35 mouse cellular contexts compared by ENCODE assay signal in genomic region chr14:20245318-20245717, GRCm38 (mm10). TPM values are rescaled to one million over a fixed set of nuclear protein-coding genes. Genes with fewer than 3 reads are reported as not detected.
DNase-seq lines count a peak whose midpoint lies in the region; ATAC-seq and TF ChIP-seq lines count a peak whose summit lies in the region.
"Had no signal": no experiment of that assay in that cellular context is flagged by ENCODE, and none has a peak within 500 bp of the region (broad histone marks: within the 10 kb centered on the region; RNA-seq: fewer than 3 reads in every experiment).

No protein-coding gene starts in this region.

- peaks cover 4% of the 10 kb centered on the region; the same call in 1 of the 2 replicates for H3K9me3 ChIP-seq in forebrain, embryonic 10.5 days
- H3K9me3 ChIP-seq in forebrain, embryonic 12.5 days, result 0 out of 2 replicates have a peak, but pooled peaks cover 6% of the 10 kb centered on the region
- H3K9me3 ChIP-seq in intestine, embryonic 15.5 days, result no peaks in the 10 kb centered on the region
- H3K9me3 ChIP-seq in intestine, postnatal 0 days (ENCODE audit: control insufficient read depth), result no peaks in the 10 kb centered on the region
- H3K9me3 ChIP-seq: embryonic facial prominence, embryonic 10.5 days; G1E; hindbrain, embryonic 12.5 days; neural tube, embryonic 15.5 days had no signal

- 0 out of 2 replicates have a peak overlapping the region, but pooled peaks have one; percentile 8 for H3K27ac ChIP-seq in forebrain, embryonic 10.5 days
- no peak overlapping the region for H3K27ac ChIP-seq in forebrain, embryonic 12.5 days
- no peak overlapping the region for H3K27ac ChIP-seq in intestine, embryonic 15.5 days
- H3K27ac ChIP-seq in intestine, postnatal 0 days (ENCODE audit: low read depth, low read length), result no peak overlapping the region
- H3K27ac ChIP-seq: embryonic facial prominence, embryonic 10.5 days; hindbrain, embryonic 12.5 days; layer of hippocampus, adult 2 months; neural tube, embryonic 15.5 days had no signal

- 80% methylated on average over 2 of the region's 2 CpGs for WGBS in forebrain, embryonic 10.5 days
- 74% methylated on average over 2 of the region's 2 CpGs for WGBS in forebrain, embryonic 12.5 days
- 43% methylated on average over 2 of the region's 2 CpGs for WGBS in intestine, embryonic 15.5 days
- WGBS in intestine, postnatal 0 days, result 25% methylated on average over 2 of the region's 2 CpGs

- peaks cover 10% of the 10 kb centered on the region for H3K4me1 ChIP-seq in forebrain, embryonic 10.5 days
- peaks cover 5% of the 10 kb centered on the region; the same call in 1 of the 2 replicates for H3K4me1 ChIP-seq in forebrain, embryonic 12.5 days
- no peaks in the 10 kb centered on the region for H3K4me1 ChIP-seq in intestine, embryonic 15.5 days (replicated peaks)
- no peaks in the 10 kb centered on the region for H3K4me1 ChIP-seq in intestine, postnatal 0 days (replicated peaks; ENCODE audit: control insufficient read depth, insufficient read depth, low read length)

- DNase-seq in forebrain, embryonic 10.5 days (ENCODE audit: extremely low spot score, low spot score), result no peak
- peak; percentile 24 for DNase-seq in gastrocnemius, postnatal 10 days
- peak; percentile 62 for DNase-seq in testis, postnatal 10 days (ENCODE audit: low spot score)
- no peak for DNase-seq in kidney, postnatal 14 days
- DNase-seq: adrenal gland, adult 8-10 months; cerebellum, adult 11 months; cerebellum, adult 9-11 months; forebrain, postnatal 0 days; kidney, adult 2 months; lung, adult 18-20 months; lung, postnatal 10 days; retina, postnatal 1 day; right cerebral cortex, postnatal 25 days; thymus, postnatal 25 days had no signal

- no peak overlapping the region for H3K4me3 ChIP-seq in forebrain, embryonic 10.5 days
- H3K4me3 ChIP-seq in forebrain, embryonic 12.5 days (replicated peaks), result no peak overlapping the region
- H3K4me3 ChIP-seq in intestine, embryonic 15.5 days (replicated peaks), result no peak overlapping the region
- no peak overlapping the region for H3K4me3 ChIP-seq in intestine, postnatal 0 days (ENCODE audit: low read depth, low read length)
- H3K4me3 ChIP-seq: embryonic facial prominence, embryonic 10.5 days; hindbrain, embryonic 12.5 days; layer of hippocampus, adult 2 months; neural tube, embryonic 15.5 days had no signal

- no peak overlapping the region for H3K9ac ChIP-seq in forebrain, embryonic 12.5 days
- H3K9ac ChIP-seq in intestine, embryonic 15.5 days, result no peak overlapping the region
- no peak overlapping the region for H3K9ac ChIP-seq in intestine, postnatal 0 days (ENCODE audit: low read depth, low read length)
- H3K9ac ChIP-seq: forebrain, postnatal 0 days; hindbrain, embryonic 12.5 days; neural tube, embryonic 15.5 days had no signal

- TF ChIP-seq CTCF in intestine, postnatal 0 days (IDR thresholded peaks at IDR 0.05; ENCODE audit: low read depth), result no peak

- no peak overlapping the region for H3K4me2 ChIP-seq in forebrain, embryonic 12.5 days
- no peak overlapping the region for H3K4me2 ChIP-seq in intestine, embryonic 15.5 days (replicated peaks)
- H3K4me2 ChIP-seq in intestine, postnatal 0 days (replicated peaks; ENCODE audit: low read depth), result no peak overlapping the region
- H3K4me2 ChIP-seq: hindbrain, embryonic 12.5 days; liver, embryonic 11.5 days; midbrain, embryonic 11.5 days; neural tube, embryonic 15.5 days had no signal

- no peaks in the 10 kb centered on the region for H3K36me3 ChIP-seq in forebrain, embryonic 10.5 days (replicated peaks)
- H3K36me3 ChIP-seq in forebrain, embryonic 12.5 days (replicated peaks), result no peaks in the 10 kb centered on the region
- H3K36me3 ChIP-seq in intestine, embryonic 15.5 days, result no peaks in the 10 kb centered on the region
- H3K36me3 ChIP-seq in intestine, postnatal 0 days (ENCODE audit: control insufficient read depth, insufficient read depth), result no peaks in the 10 kb centered on the region
- H3K36me3 ChIP-seq: embryonic facial prominence, embryonic 10.5 days; G1E; hindbrain, embryonic 12.5 days; neural tube, embryonic 15.5 days had no signal

- no peak for ATAC-seq in forebrain, embryonic 12.5 days (ENCODE audit: low FRiP score)
- peak; percentile 23; the same call in 1 of the 2 replicates for ATAC-seq in intestine, embryonic 15.5 days
- no peak for ATAC-seq in intestine, postnatal 0 days
- ATAC-seq: forebrain, postnatal 0 days; Patski had no signal

- H3K27me3 ChIP-seq in forebrain, embryonic 10.5 days (ENCODE audit: poor library complexity, severe bottlenecking), result no peaks in the 10 kb centered on the region
- no peaks in the 10 kb centered on the region; the same call in 1 of the 2 replicates for H3K27me3 ChIP-seq in forebrain, embryonic 12.5 days
- no peaks in the 10 kb centered on the region for H3K27me3 ChIP-seq in intestine, embryonic 15.5 days (replicated peaks)
- no peaks in the 10 kb centered on the region for H3K27me3 ChIP-seq in intestine, postnatal 0 days (replicated peaks; ENCODE audit: control insufficient read depth, insufficient read depth, low read length)
- H3K27me3 ChIP-seq: hindbrain, embryonic 12.5 days; neural tube, embryonic 15.5 days; Patski had no signal

RNA-seq across cellular contexts. Expression of gene Kcnk16, which starts 23.7 kb away (rescaled TPM):
- polyA plus RNA-seq in forebrain, embryonic 10.5 days (2016; fragmentation: Nextera tagmentation; extraction: Ambion mirVana), result not detected in 2 replicates
- not detected in 2 replicates for polyA plus RNA-seq in forebrain, embryonic 12.5 days (2016; fragmentation: Nextera tagmentation; extraction: Ambion mirVana)
- polyA plus RNA-seq in intestine, embryonic 15.5 days (2015; fragmentation: Nextera tagmentation; extraction: Ambion mirVana), result 6.0 and 11.0 TPM in 2 replicates
- 0.68 and 1.1 TPM in 2 replicates for polyA plus RNA-seq in intestine, postnatal 0 days (2015; fragmentation: Nextera tagmentation; extraction: Ambion mirVana)
- total RNA-seq in gastrocnemius, postnatal 10 days (2021), result not detected
- total RNA-seq: adrenal gland, adult 8-10 months; CH12.LX; common myeloid progenitor, adult 5-6 weeks; forebrain, postnatal 0 days; layer of hippocampus, adult 2 months; layer of hippocampus, postnatal 25 days; left cerebral cortex, postnatal 10 days; megakaryocyte progenitor cell, adult 5-6 weeks had no signal
- polyA plus RNA-seq: forebrain, postnatal 0 days; G1E; heart, embryonic 16.5 days; hindbrain, embryonic 12.5 days; kidney, adult 2 months; limb, embryonic 11.5 days; midbrain, embryonic 11.5 days; midbrain, postnatal 0 days; neural tube, embryonic 15.5 days; Patski; spleen, adult 2 months; testis, adult 2 months had no signal

RNA-seq across cellular contexts. Expression of gene Nudt13, which starts 49.2 kb away (rescaled TPM):
- 9.9 and 12.0 TPM in 2 replicates for polyA plus RNA-seq in forebrain, embryonic 10.5 days (2016; fragmentation: Nextera tagmentation; extraction: Ambion mirVana)
- 13.2 and 16.0 TPM in 2 replicates for polyA plus RNA-seq in forebrain, embryonic 12.5 days (2016; fragmentation: Nextera tagmentation; extraction: Ambion mirVana)
- polyA plus RNA-seq in intestine, embryonic 15.5 days (2015; fragmentation: Nextera tagmentation; extraction: Ambion mirVana), result 15.8 and 17.8 TPM in 2 replicates
- 7.4 and 10.5 TPM in 2 replicates for polyA plus RNA-seq in intestine, postnatal 0 days (2015; fragmentation: Nextera tagmentation; extraction: Ambion mirVana)
- total RNA-seq in gastrocnemius, postnatal 10 days (2021), result 10 to 100 TPM; 21.3 to 22.9 TPM

Comparison
In these comparisons a context has a peak if more than half of its experiments do, and no peak if none do; other contexts are left out.
1. DNase-seq: peak in gastrocnemius, postnatal 10 days (single experiment) and testis, postnatal 10 days (single experiment); none in forebrain, embryonic 10.5 days (single experiment) and kidney, postnatal 14 days (single experiment).